Mouse (Mus musculus) layer of hippocampus, adult 11-12 months (tissue): ENCODE measurements around the gene Tbcc.

Source experiments
- DNase-seq: peaks from one replicate; pipeline ENCODE4 v3.0.0; 2022; ENCODE audit warnings: low spot score

Gene Tbcc

DNA sequence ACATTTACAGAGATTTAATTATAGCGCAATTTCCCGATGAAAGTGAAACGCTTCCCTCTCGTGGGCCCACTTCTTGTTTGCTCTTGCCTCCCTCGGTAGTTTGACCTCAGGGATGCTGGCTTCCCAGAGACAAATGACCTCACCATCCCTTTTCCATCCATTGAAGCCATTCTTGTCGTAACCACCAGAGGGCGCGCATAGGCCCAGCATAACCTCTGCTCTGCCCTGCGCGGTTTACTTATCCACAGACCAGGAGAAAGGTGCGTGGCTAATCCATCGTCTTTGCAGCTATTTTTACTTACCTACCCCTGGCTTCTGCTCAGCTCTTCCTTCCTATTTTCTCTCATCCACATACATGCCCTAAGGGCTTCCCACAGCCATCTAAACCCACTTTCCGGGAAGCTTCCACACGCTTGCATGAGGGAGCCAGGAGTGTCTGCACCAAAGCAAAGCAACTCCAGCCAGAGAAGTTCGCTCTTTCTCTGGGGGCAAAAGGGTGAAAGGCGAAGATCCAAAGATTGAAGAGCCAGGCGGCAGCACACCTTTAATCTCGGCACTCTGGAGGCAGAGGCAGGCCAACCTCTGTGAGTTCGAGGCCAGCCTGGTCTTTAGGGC lies 13.5 kb downstream of the Tbcc start:
- peak; percentile 80 for DNase-seq

DNA sequence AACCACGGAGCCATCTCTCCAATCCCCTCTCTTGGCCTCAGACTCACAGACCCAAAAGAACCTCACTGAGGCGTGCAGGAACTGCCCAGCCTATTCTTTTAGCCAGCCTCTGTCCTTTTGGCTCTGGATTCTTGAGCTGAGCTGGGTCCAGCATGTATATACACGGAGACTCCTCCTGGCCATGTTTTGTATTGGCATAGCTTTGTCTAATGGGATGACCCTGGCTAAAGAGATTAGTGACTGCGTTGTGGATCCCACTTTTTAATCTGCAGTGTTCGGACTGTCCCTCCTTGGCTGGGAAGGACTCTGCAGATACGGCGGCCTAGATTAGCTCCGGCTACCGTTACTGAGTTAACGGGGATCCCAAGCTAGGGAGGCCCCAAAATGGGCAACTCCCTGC lies 19.7 kb downstream of the Tbcc start, which contains the start of gene Prph2:
Gene Prph2 (plus strand): TSS at position 274 of the 400 bp plus-strand sequence.
- no peak for DNase-seq

DNA sequence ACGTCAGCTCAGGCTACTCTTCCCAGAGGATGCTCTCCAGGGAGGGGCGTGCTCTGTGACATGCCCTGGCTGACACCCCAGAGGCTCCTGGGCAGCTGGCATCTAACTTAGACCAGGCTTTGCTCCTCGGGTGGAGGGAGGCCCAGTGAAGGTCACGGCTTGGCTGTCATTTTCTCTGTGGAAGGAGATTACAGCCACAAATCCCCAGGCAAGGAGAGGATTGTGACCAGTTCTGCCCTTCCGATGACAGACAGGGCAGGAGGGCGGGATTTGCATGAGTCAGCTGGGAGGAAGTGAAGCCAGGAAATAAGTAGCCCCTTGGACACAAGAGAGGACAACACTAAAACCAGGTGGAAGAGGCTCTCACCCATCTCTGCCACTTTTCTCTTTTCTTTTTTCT lies 21.8 kb downstream of the Tbcc start:
- DNase-seq = no peak

DNA sequence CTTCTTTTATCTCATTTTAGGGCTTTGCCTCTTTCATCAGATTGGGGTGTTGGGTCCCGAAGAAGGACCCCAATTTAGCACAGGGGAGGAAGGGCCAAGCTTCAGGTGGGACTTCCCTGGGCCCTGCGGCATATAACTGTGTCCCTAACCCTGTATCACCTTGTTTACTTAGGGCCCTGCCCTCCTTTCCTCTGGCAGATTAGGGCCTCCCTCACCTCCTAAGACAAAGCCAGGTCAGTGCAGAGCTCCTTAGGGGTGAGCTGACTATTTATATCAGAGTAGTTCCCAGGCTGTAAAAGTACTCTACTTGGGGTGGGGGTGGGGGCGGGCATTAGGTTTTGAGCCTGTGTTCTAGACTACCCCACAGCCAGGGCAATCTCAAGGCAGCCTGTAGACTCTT lies 24.6 kb downstream of the Tbcc start:
- DNase-seq = no peak

DNA sequence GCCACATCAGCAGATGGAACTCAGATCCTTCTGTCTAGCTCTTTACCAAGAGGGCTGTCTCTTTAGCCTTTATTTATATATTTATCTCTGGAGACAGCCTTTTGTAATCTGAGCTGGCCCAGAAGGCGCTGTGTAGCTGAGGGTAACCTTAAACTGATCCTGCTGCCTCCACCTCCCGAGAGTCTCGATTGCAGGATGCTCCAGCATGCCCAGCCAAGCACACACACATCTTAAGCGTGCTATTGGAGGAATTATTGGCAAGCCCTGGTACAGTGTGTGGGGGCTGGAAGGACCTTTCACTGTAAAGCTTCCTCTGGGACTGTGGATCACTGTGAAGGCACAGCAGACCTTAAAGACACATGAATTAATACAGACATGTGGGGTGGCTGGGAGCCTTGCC lies 28.5 kb downstream of the Tbcc start:
- no peak for DNase-seq

DNA sequence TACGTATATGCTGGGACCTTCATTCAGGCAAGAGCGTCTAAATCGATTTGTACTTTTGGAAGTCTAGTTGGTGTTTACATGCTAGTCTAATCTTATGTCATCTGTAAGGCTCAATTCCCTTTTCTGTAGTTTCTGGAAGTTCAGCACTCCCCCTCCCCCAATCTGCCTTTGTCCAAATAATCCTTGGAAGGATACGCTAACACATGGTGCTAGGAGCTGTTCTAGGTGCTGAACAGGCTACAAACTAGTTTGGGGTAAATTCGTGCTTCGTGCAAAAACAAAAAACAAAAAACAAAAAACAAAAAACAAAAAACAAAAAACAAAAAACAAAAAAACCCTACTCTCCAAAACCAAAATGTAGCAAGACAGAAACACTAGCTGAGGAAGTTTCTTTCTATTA lies 30.4 kb downstream of the Tbcc start:
- DNase-seq = no peak

DNA sequence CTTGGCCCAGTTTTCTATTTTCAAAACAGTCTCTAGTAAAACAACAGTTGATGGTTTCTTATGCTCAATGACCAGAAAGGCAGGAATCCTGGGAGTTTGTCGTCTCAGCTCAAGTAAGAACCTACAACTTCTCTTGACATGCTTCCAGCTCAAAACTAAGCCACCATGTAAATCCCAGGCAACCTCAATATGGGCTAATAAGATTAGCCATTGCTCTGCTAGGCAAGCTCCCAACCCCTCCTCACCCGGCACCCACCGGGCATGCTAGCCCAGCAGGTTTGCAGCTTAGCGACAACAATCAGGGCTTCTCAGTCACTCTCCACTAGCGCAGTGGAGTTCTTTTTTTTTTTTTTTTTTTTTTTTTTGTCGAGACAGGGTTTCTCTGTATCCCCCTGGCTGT lies 35.7 kb downstream of the Tbcc start:
- DNase-seq = no peak

DNA sequence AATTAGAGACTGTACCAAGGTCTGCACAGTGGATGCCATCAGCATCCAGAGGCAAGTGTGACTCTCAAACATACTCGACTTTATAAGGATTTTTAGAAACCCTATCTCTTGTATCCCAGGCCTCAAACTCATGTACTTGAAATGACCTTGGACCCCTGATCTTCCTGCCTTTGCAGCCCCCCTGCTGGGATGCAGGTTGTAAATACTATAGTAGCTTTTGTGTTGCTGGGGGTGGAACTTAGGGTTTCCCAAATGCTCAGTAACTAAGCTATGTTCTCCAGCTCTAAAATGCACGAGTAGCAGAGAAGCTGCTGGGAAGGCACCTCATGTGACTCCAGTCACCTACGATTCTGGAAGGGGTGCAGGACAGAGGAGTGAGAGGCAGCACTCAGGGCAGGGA lies 36.5 kb downstream of the Tbcc start:
- no peak for DNase-seq

DNA sequence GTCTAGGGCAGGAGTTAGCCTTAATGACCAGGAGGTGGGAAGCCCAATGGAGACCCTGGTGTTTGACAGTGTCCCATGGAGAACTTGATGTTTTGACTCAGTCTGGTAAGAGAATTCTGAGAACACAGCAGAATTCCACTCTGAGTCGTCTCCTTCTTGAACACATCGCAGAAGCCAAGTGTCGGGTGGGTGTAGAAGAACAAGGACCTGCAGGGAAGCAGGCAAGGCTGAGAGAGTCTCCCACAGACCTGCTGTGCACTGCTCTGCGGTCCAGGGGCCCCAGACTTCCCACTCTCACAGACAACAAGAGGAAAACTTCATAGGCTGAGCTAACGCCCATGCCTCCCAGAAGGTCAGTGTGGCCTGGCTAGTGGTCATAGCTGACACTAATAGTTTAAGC lies 37.3 kb downstream of the Tbcc start:
- DNase-seq = no peak

DNA sequence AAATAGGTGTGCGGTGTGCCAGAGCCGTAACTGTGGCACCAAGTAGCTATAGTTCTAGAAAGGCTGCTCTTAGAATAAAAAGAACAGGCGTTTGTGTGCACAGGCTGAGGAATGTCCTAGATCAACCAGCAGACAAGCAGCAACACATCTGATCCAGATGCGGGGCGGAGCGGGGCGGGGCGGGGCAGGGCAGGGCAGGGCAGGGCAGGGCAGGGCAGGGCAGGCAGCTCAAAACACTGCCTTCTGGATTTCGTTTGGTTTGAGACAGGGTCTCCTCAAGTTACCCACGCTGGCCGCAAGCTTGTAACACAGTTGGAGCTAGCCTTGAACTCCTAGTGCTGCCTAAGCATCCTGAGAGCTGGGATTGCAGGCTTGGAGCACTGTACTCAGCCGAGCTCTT lies 38.8 kb downstream of the Tbcc start:
- DNase-seq = no peak

DNA sequence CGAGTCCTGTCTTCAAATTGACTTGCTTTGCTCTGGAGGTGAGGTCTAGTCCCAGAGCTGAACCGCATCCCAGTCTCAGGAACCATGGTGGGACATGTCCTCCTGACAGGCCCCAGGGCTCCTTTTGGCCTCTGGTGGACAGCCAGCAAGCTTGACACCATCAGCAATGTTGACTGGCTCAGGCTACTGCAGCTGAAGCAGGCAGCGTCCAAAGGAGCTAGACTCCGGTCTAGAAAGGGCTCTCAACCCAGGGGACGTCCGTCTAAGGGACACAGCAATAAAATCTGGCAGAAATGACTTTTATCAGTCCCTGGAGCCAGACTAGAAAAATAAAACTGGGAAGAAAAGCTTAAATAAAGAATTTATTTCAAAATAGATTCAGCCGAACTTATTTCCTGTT lies 39.4 kb downstream of the Tbcc start:
- DNase-seq = no peak

DNA sequence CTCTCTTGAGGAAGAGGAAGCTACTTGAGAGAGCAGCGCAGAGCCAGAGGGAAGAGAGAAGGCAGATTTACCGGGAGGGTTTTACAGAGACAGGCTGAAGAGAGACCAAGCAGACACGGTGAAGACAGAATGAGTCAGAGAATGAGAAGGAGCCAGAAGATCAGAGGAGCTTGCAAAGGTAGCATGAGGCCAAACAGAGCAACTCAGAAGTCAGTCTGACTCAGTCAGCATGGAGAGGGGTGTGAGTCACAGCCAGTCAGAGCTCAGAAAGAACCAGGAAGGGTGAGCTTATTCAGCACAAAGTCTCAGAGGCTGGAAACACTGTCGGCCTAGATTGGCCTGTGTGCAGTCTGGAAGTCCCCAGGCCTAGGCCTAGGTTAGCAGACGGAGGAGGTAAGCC lies 42.5 kb downstream of the Tbcc start:
- no peak for DNase-seq

DNA sequence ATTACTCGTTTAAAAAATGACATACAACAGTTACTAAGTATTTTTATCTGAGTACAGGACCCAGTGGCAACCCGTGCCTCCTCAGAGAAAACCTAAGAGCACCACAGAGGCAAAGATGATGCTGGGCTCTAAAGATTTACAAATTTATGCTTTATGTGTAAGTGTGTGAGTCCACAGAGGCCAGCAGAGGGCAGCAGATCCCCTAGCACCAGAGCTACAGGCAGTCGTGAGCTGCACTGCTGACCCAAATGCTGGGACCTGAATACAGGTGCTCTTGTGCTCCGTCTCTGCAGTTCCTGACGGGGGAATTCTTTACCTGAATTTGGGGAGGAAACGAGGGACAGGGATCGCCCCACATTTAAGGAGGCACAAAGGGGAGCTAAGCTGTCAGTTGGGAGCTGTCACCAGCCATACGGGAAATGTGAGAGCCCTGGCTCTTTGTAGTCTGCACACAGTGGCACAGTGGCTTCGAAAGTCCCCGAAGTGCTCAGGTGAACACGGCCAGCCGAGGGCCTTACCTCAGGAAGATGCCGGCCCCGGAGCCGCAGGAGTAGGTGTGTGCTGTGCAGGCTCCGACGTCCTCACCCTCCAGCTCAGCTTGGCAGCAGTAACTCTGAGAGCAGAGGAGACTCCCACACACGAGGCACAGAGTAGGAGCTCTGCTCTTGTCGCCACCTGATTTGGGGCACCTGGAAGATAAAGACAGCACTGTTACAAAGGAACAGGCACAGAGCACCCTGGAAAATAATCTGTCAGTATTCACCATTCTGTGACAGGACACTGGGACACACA lies 43.3 kb downstream of the Tbcc start:
- DNase-seq = peak; percentile 53

DNA sequence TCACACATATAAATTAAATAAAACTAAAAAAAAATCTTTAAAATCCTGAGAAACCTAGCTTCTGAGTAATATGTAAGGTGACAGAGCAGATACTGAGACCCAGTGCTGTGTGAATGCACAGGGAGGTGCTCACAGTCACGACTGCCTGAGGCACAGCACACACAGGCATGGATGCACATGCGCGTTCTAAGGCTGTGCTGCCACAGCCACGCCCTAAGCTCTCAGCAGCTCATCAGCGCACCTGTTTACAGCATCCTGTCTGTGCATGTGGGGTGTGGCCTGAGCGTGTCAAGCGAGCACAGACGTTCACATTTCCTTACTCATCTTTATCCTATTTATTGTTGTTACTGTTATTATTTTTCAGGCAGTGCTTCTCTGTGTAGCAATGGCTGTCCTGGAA lies 50.0 kb downstream of the Tbcc start:
- DNase-seq = no peak
